Mouse (Mus musculus): ENCODE measurements at regions not wholly inside any gene's neighbourhood (a gene's known extent, or its start where the extent isn't known, plus 50 kb on each side); places are given as distances from the start of the nearest gene placed in this dataset.
"Not testable (repeated sequence)": the region's sequence is repeated elsewhere in the genome, so short reads cannot be mapped to it uniquely, and the experiment has no call there.

DNA sequence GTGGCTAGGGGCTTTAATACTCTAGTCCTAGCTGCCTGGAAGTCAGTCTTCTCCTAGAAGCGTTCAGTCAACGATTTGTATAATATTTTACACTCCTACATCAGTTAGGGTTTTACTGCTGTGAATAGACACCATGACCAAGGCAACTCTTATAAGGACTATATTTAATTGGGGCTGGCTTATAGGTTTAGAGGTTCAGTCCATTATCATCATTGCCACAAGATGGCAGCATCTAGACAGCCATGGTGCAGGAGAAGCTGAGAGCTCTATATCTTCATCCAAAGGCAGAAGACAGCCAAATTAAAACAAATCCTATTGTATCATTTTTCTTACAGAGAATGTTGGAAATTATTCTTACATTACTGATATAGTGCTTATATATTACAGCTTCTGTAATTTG, 167.0 kb upstream of the Ndn start:
- ATAC-seq (no peak), DNase-seq (ENCODE audit: low read depth, low spot score) (no peak)
- ChIA-PET CTCF (interaction anchor here (1.1 to 1.3 kb wide), 2 partner anchors 10 to 166 kb away, joined by 3 read pairs; no protein-coding TSS in a partner anchor), POLR2A (no interaction called here)
- H3K27me3 ChIP-seq = no peaks in the 10 kb centered on the region
- TF ChIP-seq CTCF (IDR thresholded peaks at IDR 0.05) = peak; percentile 63
- in situ Hi-C loops (cut with MboI; ENCODE audit: low pct_unique_long_range_greater_than_20kb) = no loop called here

DNA sequence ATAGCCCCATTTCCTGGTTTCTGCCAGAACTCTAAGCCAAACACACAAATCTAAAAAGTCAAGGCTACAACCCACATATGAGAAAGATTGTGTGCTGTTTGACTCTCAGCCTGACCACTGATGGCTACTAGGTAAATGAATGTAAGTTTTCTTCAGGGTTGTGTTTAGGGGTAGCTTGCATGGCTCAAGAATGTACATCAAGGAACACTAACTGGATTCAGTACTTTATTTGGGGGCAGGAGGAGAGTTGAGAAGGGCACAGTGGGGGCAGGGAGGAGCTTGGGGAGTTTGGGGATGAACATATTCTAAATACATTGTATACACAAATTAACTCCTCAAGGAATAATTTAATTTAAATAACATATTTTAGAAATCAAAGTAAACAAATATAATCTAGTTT, 137.8 kb upstream of the Ndn start:
- no peak for ATAC-seq
- ChIA-PET POLR2A (no interaction called here), CTCF (no interaction called here)
- TF ChIP-seq CTCF (IDR thresholded peaks at IDR 0.05) = no peak
- in situ Hi-C loops (cut with MboI; ENCODE audit: low pct_unique_long_range_greater_than_20kb) = no loop called here
- DNase-seq (ENCODE audit: low read depth, low spot score) = no peak
- no peaks in the 10 kb centered on the region for H3K27me3 ChIP-seq

DNA sequence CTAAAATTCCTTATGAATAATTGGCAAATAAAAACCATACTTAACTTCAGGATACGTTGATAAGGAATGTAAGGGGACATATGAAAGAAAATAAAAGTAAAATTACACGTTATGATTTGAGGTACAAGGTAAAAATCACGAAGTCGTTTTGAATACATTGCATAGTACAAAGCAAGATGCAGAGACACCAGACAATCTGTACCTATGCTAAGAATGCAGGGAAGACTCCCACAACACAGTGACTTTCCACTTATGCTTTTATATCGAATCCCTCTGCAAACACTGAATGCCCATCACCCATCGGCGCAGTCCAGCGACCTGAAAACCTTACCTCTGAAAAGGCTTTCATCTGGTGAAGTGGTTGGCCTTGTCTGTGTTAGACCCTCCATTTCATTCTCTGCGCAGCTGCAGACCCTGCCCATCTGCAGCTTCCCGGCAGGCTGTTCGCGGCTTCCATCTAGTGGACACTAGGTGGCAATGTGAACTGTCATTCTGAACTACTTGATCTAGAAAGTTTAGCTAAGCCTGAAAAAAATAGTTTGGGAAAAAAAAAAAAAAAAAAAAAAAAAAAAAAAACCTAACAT, 137.2 kb upstream of the Ndn start:
- no peaks in the 10 kb centered on the region for H3K27me3 ChIP-seq
- ChIA-PET CTCF (interaction anchor here (0.7 kb wide), 1 partner anchor 159 kb away, joined by 3 read pairs; no protein-coding TSS in a partner anchor), POLR2A (no interaction called here)
- TF ChIP-seq CTCF (IDR thresholded peaks at IDR 0.05) = peak; percentile 63
- in situ Hi-C loops (cut with MboI; ENCODE audit: low pct_unique_long_range_greater_than_20kb) = no loop called here
- ATAC-seq (peak; percentile 86), DNase-seq (ENCODE audit: low read depth, low spot score) (no peak)

DNA sequence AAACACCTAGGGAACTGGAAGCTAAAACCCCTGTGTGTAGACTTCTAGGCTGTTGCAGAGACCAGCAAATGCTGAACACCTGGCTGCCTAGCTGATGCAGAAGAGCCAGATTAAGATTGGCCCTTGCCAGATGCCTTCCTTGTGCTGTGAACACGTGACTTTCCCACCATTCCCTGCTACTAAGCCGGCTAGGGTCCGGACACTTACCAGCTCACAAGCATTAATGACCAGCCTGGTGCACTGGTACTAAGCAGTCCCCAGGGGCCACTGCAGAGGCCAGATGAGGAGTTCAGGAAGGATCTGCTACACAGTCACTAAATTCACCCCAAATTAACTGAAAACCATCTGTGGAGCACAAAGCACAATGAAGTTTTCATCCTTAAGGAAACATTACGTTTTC, 121.2 kb upstream of the Ndn start:
- POLR2A ChIA-PET = no interaction called here
- peaks cover 53% of the 10 kb centered on the region for H3K27me3 ChIP-seq
- CTCF ChIA-PET = interaction anchor here (0.8 kb wide), 1 partner anchor 157 kb away, joined by 4 read pairs; no protein-coding TSS in a partner anchor
- DNase-seq (ENCODE audit: low read depth, low spot score) (no peak), ATAC-seq (no peak)
- no peak for TF ChIP-seq CTCF (IDR thresholded peaks at IDR 0.05)
- in situ Hi-C loops (cut with MboI; ENCODE audit: low pct_unique_long_range_greater_than_20kb) = no loop called here

DNA sequence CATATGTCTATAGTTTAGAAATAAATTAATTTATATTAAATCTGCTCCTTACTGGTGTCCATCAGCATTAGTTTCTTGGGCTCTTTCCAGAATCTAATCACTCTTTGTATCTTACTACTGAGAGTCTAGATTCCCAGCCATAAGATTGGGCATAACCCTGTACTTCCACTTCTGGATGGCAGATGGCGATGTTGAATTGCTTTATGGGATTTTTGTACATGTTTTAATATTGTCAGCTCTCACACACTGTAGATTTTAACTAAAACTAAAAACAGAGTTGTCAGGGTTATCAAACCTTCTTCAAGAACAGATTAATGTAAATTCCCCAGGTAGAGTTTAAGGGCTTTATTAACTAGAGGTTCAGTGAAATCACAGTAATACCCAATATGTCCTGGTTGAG, 118.6 kb upstream of the Ndn start:
- no peak for ATAC-seq
- peak; percentile 59 for TF ChIP-seq CTCF (IDR thresholded peaks at IDR 0.05)
- CTCF ChIA-PET = no interaction called here
- H3K27me3 ChIP-seq = peaks cover 61% of the 10 kb centered on the region
- in situ Hi-C loops (cut with MboI; ENCODE audit: low pct_unique_long_range_greater_than_20kb) = no loop called here
- DNase-seq (ENCODE audit: low read depth, low spot score) = no peak
- POLR2A ChIA-PET = no interaction called here

DNA sequence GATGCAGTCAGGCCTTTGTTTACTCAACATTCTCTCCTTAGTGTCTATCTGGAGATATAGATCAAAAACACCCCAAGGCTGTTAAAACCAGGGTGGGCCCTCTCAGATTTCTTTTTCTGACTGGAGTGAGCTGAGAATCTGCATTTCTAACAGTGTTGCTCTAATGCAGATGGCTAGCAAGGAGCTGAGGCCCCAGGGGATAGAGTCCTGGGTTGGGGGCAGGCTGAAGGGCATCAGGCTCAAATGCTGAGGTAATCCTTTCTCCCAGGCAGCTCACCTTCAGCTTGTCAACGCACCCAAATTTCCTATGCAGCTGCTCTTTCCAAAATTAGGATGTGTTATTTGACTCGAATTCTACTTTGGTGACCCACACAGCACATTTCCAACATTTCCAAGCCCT, 115.7 kb upstream of the Ndn start:
- ATAC-seq = no peak
- DNase-seq (ENCODE audit: low read depth, low spot score) = no peak
- H3K27me3 ChIP-seq = peaks cover 48% of the 10 kb centered on the region
- TF ChIP-seq CTCF (IDR thresholded peaks at IDR 0.05) = no peak
- ChIA-PET CTCF (no interaction called here), POLR2A (no interaction called here)
- in situ Hi-C loops (cut with MboI; ENCODE audit: low pct_unique_long_range_greater_than_20kb) = loop anchor here (5.0 kb wide), 1 partner anchor 147 kb away; the partner anchor contains the start of gene Magel2

DNA sequence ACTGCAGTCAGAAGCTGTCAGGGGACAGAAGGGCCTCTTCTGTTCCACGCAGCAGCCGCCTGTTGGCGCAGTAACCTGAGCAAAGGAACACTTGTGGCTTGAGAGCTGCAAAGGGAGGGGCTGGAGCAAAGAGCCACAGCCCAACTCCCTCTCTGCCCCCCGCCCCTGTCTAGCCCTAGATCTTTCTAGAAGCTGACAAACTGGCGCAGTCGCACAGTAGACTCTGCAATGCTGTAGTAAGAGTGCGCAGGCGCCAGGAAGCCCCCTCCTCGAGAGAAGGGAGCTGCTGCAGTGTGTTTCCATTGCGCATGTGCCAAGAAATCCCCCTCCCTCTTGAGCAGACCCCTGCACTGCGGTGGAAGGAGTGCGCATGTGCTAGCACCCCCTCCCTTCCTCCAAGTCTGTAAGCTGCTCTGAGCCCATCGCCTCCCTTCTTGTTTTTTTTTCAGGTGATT, 115.2 kb upstream of the Ndn start:
- POLR2A ChIA-PET = no interaction called here
- no peak for TF ChIP-seq CTCF (IDR thresholded peaks at IDR 0.05)
- ATAC-seq (no peak), DNase-seq (ENCODE audit: low read depth, low spot score) (no peak)
- peaks cover 47% of the 10 kb centered on the region for H3K27me3 ChIP-seq
- CTCF ChIA-PET = no interaction called here
- in situ Hi-C loops (cut with MboI; ENCODE audit: low pct_unique_long_range_greater_than_20kb) = loop anchor here (5.0 kb wide), 1 partner anchor 146 kb away; the partner anchor contains the start of gene Magel2

DNA sequence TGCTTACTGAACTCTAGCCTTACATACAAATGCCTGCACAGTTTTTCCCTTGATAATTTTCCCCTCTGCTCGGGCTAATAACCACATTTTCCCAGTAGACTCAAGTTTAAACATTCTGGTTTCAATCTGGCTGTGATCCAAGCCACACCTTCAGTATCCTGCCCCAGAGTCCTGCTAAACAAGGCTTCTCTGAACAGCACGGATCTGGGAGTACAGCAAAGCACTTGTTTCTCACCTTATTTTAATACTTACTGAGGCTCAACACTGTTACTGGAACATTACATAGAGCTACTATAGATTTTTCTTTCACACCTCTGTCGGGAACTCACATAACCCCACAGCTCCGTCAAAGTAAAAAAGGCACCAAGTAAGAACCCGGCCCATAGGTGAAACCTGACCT, 114.3 kb upstream of the Ndn start:
- in situ Hi-C loops (cut with MboI; ENCODE audit: low pct_unique_long_range_greater_than_20kb) = loop anchor here (5.0 kb wide), 1 partner anchor 145 kb away; the partner anchor contains the start of gene Magel2
- no peak for ATAC-seq
- no peak for TF ChIP-seq CTCF (IDR thresholded peaks at IDR 0.05)
- ChIA-PET CTCF (interaction anchor here (0.8 kb wide), 1 partner anchor 16 kb away, joined by 3 read pairs; no protein-coding TSS in a partner anchor), POLR2A (no interaction called here)
- H3K27me3 ChIP-seq = peaks cover 38% of the 10 kb centered on the region
- no peak for DNase-seq (ENCODE audit: low read depth, low spot score)

DNA sequence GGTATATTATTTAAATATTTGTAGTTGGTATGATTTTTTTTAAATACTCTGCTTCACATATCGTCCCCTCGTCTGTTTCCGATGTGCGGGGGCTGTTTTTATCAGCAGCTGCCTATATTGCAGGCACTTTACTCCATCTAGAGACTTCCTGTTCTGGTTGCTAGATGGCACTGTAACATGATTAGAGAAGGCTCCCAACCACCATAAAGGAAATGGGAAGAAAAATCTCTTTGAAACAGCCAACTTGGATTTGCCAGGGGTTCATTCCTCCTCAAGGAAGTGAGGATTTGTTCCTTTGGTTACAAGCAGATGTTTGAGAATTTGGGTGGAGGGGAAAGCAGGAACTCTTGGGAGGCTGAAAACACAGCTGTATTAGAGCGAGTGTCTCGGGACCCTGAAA, 112.3 kb upstream of the Ndn start:
- TF ChIP-seq CTCF (IDR thresholded peaks at IDR 0.05) = no peak
- DNase-seq (ENCODE audit: low read depth, low spot score) (no peak), ATAC-seq (no peak)
- ChIA-PET CTCF (no interaction called here), POLR2A (no interaction called here)
- H3K27me3 ChIP-seq = peaks cover 30% of the 10 kb centered on the region
- in situ Hi-C loops (cut with MboI; ENCODE audit: low pct_unique_long_range_greater_than_20kb) = loop anchor here (5.0 kb wide), 1 partner anchor 143 kb away; the partner anchor contains the start of gene Magel2

DNA sequence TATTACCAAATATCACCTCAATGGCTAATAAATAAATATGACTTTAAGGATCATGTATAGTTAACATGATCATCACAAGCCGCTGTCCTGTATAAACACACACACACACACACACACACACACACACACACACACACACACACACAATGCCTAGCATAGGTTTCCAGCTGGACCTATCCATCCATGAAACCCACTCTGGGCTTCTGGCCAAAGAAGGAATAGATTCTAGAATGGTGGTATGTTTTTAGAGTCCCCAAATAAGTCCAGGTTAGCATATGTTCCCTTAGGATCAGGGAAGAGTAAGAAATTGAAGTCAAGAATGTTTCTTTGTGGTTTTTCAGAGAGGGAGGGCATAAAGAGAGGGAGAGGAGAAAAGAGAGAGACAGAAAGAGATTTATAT, 110.6 kb upstream of the Ndn start:
- H3K27me3 ChIP-seq = peaks cover 29% of the 10 kb centered on the region
- CTCF ChIA-PET = no interaction called here
- in situ Hi-C loops (cut with MboI; ENCODE audit: low pct_unique_long_range_greater_than_20kb) = no loop called here
- POLR2A ChIA-PET = no interaction called here
- TF ChIP-seq CTCF (IDR thresholded peaks at IDR 0.05) = no peak
- ATAC-seq (no peak), DNase-seq (ENCODE audit: low read depth, low spot score) (no peak)

DNA sequence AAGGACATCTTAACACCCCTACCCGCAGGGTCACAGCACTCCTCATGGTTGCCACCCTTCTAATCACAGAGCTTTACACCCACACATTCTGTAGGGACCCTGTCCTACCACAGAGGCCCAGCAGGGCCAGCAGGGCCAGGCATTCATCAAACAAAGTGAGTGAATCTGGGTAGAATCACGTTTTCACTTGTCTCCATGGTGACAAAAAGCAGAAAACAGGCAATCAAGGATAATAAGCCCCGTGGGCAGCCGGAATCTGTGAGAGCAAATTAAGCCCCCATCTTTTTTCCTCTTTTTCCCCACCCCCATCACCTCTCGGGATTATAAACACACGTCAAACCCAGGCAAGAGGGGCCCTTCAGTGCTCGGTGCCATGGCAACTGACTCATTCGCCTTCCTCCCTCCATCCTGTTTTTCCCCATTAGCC, 84.7 kb upstream of the Ndn start:
- no peak for DNase-seq (ENCODE audit: low read depth, low spot score)
- TF ChIP-seq CTCF (IDR thresholded peaks at IDR 0.05) = no peak
- in situ Hi-C loops (cut with MboI; ENCODE audit: low pct_unique_long_range_greater_than_20kb) = no loop called here
- peaks cover 9% of the 10 kb centered on the region for H3K27me3 ChIP-seq
- CTCF ChIA-PET = no interaction called here
- ATAC-seq = no peak
- POLR2A ChIA-PET = no interaction called here

DNA sequence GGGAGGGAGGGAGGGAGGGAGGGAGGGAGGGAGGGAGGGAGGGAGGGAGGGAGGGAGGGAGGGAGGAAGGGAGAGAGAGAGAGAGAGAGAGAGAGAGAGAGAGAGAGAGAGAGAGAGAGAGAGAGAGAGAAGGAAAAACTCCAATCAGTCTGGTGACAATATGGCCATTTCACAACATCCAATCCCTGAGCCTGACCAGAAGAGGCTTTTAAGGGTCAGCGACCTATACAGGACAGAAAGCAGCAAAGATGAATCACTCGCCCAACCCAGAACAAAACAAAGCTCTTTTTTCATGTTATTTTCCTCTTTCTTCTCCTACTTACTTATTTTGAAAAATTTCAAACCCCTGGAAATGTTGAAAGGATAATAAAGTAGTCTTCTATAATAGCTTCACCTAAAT, 84.2 kb upstream of the Ndn start:
- CTCF ChIA-PET; H3K27me3 ChIP-seq; POLR2A ChIA-PET; DNase-seq (ENCODE audit: low read depth, low spot score); in situ Hi-C loops (cut with MboI; ENCODE audit: low pct_unique_long_range_greater_than_20kb); ATAC-seq: not testable (repeated sequence)
